Mouse (Mus musculus) olfactory bulb, adult 2 months (tissue): ENCODE measurements around the gene Il4ra. TPM values are rescaled to one million over a fixed set of nuclear protein-coding genes. Genes with fewer than 3 reads are reported as not detected.

Experiments
- H3K27ac ChIP-seq: fragments of 200-500 bp; 2 replicates; pipeline ENCODE4 v1.5.1; 2012; ENCODE audit warnings: low read depth, low read length; ENCODE audit not compliant: insufficient read depth
- H3K4me1 ChIP-seq: fragments of 200-500 bp; 2 replicates; pipeline ENCODE4 v1.6.1; 2012; ENCODE audit warnings: low read length; ENCODE audit not compliant: control insufficient read depth, insufficient read depth
- H3K4me3 ChIP-seq: fragments of 200-500 bp; 2 replicates; pipeline ENCODE4 v1.5.1; 2012; ENCODE audit warnings: mild to moderate bottlenecking, low read depth, low read length, moderate library complexity; ENCODE audit not compliant: insufficient read depth
- CTCF ChIP-seq: fragments of 200-500 bp; IDR thresholded peaks from 2 replicates; pipeline ENCODE4 v1.5.1; 2012; ENCODE audit warnings: low read depth, mild to moderate bottlenecking, low read length, moderate library complexity; ENCODE audit not compliant: insufficient read depth
- POLR2A ChIP-seq: fragments of 200-500 bp; IDR thresholded peaks from 2 replicates; pipeline ENCODE4 v1.6.1; 2012; ENCODE audit warnings: mild to moderate bottlenecking, low read depth, low read length, moderate library complexity; ENCODE audit not compliant: insufficient read depth
- WGBS: fragments of 180-500 bp; shearing (Covaris S2); methylation state at CpG from one replicate; pipeline ENCODE4 v1.1.7; 2018; 5-methylcytosine and 5-hydroxymethylcytosine counted together
- polyA plus RNA-seq: library from polyadenylated mRNA; stranded (reverse); fragments of >200 nt; gene quantifications from 2 replicates; pipeline ENCODE4 v1.2.4, GENCODE M21; 2012; ENCODE audit warnings: low replicate concordance; ENCODE audit not compliant: missing spikeins, insufficient read depth, insufficient read length

The Il4ra gene
- polyA plus RNA-seq, 1 experiment, result not detected

GRCm38 (mm10) chr7:125607384-125608182 lies 55.7 kb downstream of the Il4ra start:
- TF ChIP-seq CTCF (no peak), POLR2A (no peak)
- WGBS, result 60% methylated on average over 6 of the region's 6 CpGs
- Histone ChIP-seq H3K27ac (no peak overlapping the region), H3K4me3 (no peak overlapping the region), H3K4me1 (no peaks in the 10 kb centered on the region)

GRCm38 (mm10) chr7:125608183-125608688 lies 56.3 kb downstream of the Il4ra start:
- Histone ChIP-seq H3K4me1 (no peaks in the 10 kb centered on the region), H3K4me3 (no peak overlapping the region), H3K27ac (no peak overlapping the region)
- TF ChIP-seq POLR2A (no peak), CTCF (no peak)
- WGBS, result 92% methylated on average over 4 of the region's 4 CpGs

GRCm38 (mm10) chr7:125613579-125613978 lies 61.7 kb downstream of the Il4ra start:
- WGBS, result 65% methylated on average over 5 of the region's 5 CpGs
- TF ChIP-seq POLR2A, result no peak
- no peak for TF ChIP-seq CTCF
- Histone ChIP-seq H3K4me3 (no peak overlapping the region), H3K4me1 (no peaks in the 10 kb centered on the region), H3K27ac (no peak overlapping the region)

GRCm38 (mm10) chr7:125615453-125615852 lies 63.5 kb downstream of the Il4ra start:
- Histone ChIP-seq H3K4me1 (no peaks in the 10 kb centered on the region), H3K4me3 (no peak overlapping the region), H3K27ac (no peak overlapping the region)
- no peak for TF ChIP-seq POLR2A
- no peak for TF ChIP-seq CTCF
- 93% methylated on average over 7 of the region's 7 CpGs for WGBS

GRCm38 (mm10) chr7:125618016-125618415 lies 66.1 kb downstream of the Il4ra start:
- WGBS, result 80% methylated on average over 7 of the region's 7 CpGs
- H3K27ac ChIP-seq, result no peak overlapping the region
- no peak for TF ChIP-seq CTCF
- TF ChIP-seq POLR2A, result no peak
- no peak overlapping the region for H3K4me3 ChIP-seq
- H3K4me1 ChIP-seq, result no peaks in the 10 kb centered on the region

- Histone ChIP-seq H3K27ac (no peak overlapping the region), H3K4me3 (no peak overlapping the region), H3K4me1 (no peaks in the 10 kb centered on the region)
- no peak for TF ChIP-seq CTCF
- TF ChIP-seq POLR2A, result no peak
- WGBS, result 82% methylated on average over 4 of the region's 4 CpGs
These were observed 68.2 kb downstream of the Il4ra start for GRCm38 (mm10) chr7:125620077-125620476.

- Histone ChIP-seq H3K27ac (no peak overlapping the region), H3K4me1 (no peaks in the 10 kb centered on the region), H3K4me3 (no peak overlapping the region)
- no peak for TF ChIP-seq CTCF
- TF ChIP-seq POLR2A, result no peak
- WGBS, result 83% methylated on average over 7 of the region's 7 CpGs
These were observed 71.1 kb downstream of the Il4ra start for GRCm38 (mm10) chr7:125622741-125623685.

- Histone ChIP-seq H3K4me3 (no peak overlapping the region), H3K27ac (no peak overlapping the region), H3K4me1 (no peaks in the 10 kb centered on the region)
- WGBS, result 69% methylated on average over 4 of the region's 4 CpGs
- TF ChIP-seq CTCF (no peak), POLR2A (no peak)
These were observed 73.3 kb downstream of the Il4ra start for GRCm38 (mm10) chr7:125625219-125625618.

GRCm38 (mm10) chr7:125625829-125626228 lies 73.9 kb downstream of the Il4ra start:
- TF ChIP-seq POLR2A (no peak), CTCF (no peak)
- Histone ChIP-seq H3K27ac (no peak overlapping the region), H3K4me3 (no peak overlapping the region), H3K4me1 (no peaks in the 10 kb centered on the region)
- 75% methylated on average over 7 of the region's 7 CpGs for WGBS

Other genes with a start within 250 kb of the Il4ra start
- gene Kdm8, start 107.4 kb upstream of the Il4ra start, polyA plus RNA-seq, result not detected in 2 replicates
- not detected in 2 replicates for gene Nsmce1, start 60.5 kb upstream of the Il4ra start, polyA plus RNA-seq
- gene Il21r, start 51.3 kb downstream of the Il4ra start, polyA plus RNA-seq, result not detected in 2 replicates
- not detected in 2 replicates for gene Gtf3c1, start 155.7 kb downstream of the Il4ra start, polyA plus RNA-seq
- gene D430042O09Rik, start 155.8 kb downstream of the Il4ra start, polyA plus RNA-seq, result 351 TPM in 1 of 2 replicates, not detected in the other